Mouse (Mus musculus) thymus, adult 2 months (tissue): ENCODE results near the gene Fam135a.

Experiments used
- CTCF ChIP-seq: fragments of 200-500 bp; IDR thresholded peaks from 2 replicates; pipeline ENCODE4 v1.5.1; 2012; ENCODE audit warnings: mild to moderate bottlenecking, control low read depth, low read length, moderate library complexity, borderline replicate concordance; ENCODE audit not compliant: control insufficient read depth, poor library complexity, insufficient read depth; ENCODE audit errors: extremely low read depth
- POLR2A ChIP-seq: fragments of 200-500 bp; IDR thresholded peaks from 2 replicates; pipeline ENCODE4 v1.6.1; 2012; ENCODE audit warnings: mild to moderate bottlenecking, low read length, control low read depth, moderate library complexity; ENCODE audit not compliant: control insufficient read depth, poor library complexity, insufficient read depth; ENCODE audit errors: extremely low read depth

GRCm38 (mm10) chr1:24140555-24140954, 40.4 kb upstream of the Fam135a start:
- TF ChIP-seq POLR2A (no peak), CTCF (no peak)
